Mouse (Mus musculus) neural tube, embryonic 15.5 days (tissue): ENCODE data around the gene Angel1. TPM values are rescaled to one million over a fixed set of nuclear protein-coding genes. Genes with fewer than 3 reads are reported as not detected.

Source experiments
- ATAC-seq: fragments of 200-750 bp; cut with Nextera tagmentation; 2 replicates; pipeline ENCODE4 v1.8.0; 2017; ENCODE audit warnings: mild to moderate bottlenecking, moderate TSS enrichment, moderate library complexity; ENCODE audit not compliant: low FRiP score
- H3K27ac ChIP-seq: fragments of 300-500 bp; sonication (generic); replicated peaks from 2 replicates; pipeline ENCODE4 v1.5.1; 2015; ENCODE audit warnings: mild to moderate bottlenecking, inconsistent platforms
- H3K27me3 ChIP-seq: fragments of 300-500 bp; sonication (generic); replicated peaks from 2 replicates; pipeline ENCODE4 v1.6.1; 2015; ENCODE audit warnings: inconsistent platforms
- H3K36me3 ChIP-seq: fragments of 300-500 bp; sonication (generic); 2 replicates; pipeline ENCODE4 v1.6.1; 2015; ENCODE audit warnings: inconsistent platforms
- H3K4me1 ChIP-seq: fragments of 300-500 bp; sonication (generic); 2 replicates; pipeline ENCODE4 v1.6.1; 2015; ENCODE audit warnings: inconsistent platforms
- H3K4me2 ChIP-seq: fragments of 300-500 bp; sonication (generic); 2 replicates; pipeline ENCODE4 v1.6.1; 2015; ENCODE audit warnings: inconsistent platforms, mild to moderate bottlenecking, moderate library complexity
- H3K4me3 ChIP-seq: fragments of 300-500 bp; sonication (generic); replicated peaks from 2 replicates; pipeline ENCODE4 v1.5.1; 2015; ENCODE audit warnings: mild to moderate bottlenecking, inconsistent platforms
- H3K9ac ChIP-seq: fragments of 300-500 bp; sonication (generic); replicated peaks from 2 replicates; pipeline ENCODE4 v1.6.1; 2015; ENCODE audit warnings: mild to moderate bottlenecking, inconsistent platforms
- H3K9me3 ChIP-seq: fragments of 300-500 bp; sonication (generic); replicated peaks from 2 replicates; pipeline ENCODE4 v1.6.1; 2016; ENCODE audit warnings: inconsistent platforms
- WGBS: fragments of 180-500 bp; shearing (Covaris S2); methylation state at CpG from one replicate; pipeline ENCODE4 v1.1.7; 2015; ENCODE audit warnings: mixed read lengths; 5-methylcytosine and 5-hydroxymethylcytosine counted together
- polyA plus RNA-seq: library from polyadenylated mRNA; unstranded; fragments of >200 nt; fragmentation: Nextera tagmentation; extraction: Ambion mirVana; gene quantifications from 2 replicates; pipeline ENCODE4 v1.2.1, GENCODE M21; 2015

Angel1 gene
- polyA plus RNA-seq, 1 experiment from 2014 or later = 11.2 TPM

- no peaks in the 10 kb centered on the region for H3K27me3 ChIP-seq
- WGBS = 81% methylated on average over 4 of the region's 4 CpGs
- H3K9ac ChIP-seq = no peak overlapping the region
- ATAC-seq = no peak
- no peak overlapping the region for H3K4me2 ChIP-seq
- no peaks in the 10 kb centered on the region for H3K9me3 ChIP-seq
- peaks cover 54% of the 10 kb centered on the region for H3K36me3 ChIP-seq
- H3K4me3 ChIP-seq = no peak overlapping the region
- H3K4me1 ChIP-seq = peaks cover 55% of the 10 kb centered on the region
- H3K27ac ChIP-seq = no peak overlapping the region
These were observed 38.8 kb downstream of the Angel1 start for GRCm38 (mm10) chr12:86687445-86687955.

GRCm38 (mm10) chr12:86686551-86687330 is 39.5 kb downstream of the Angel1 start:
- 0 out of 2 replicates have a peak, but pooled peaks have one; percentile 10 for ATAC-seq
- Histone ChIP-seq H3K4me1 (peaks cover 62% of the 10 kb centered on the region), H3K9ac (no peak overlapping the region), H3K4me2 (no peak overlapping the region), H3K27me3 (no peaks in the 10 kb centered on the region), H3K9me3 (no peaks in the 10 kb centered on the region), H3K4me3 (no peak overlapping the region), H3K36me3 (peaks cover 47% of the 10 kb centered on the region), H3K27ac (peak overlapping the region; percentile 64)
- WGBS = 56% methylated on average over 13 of the region's 13 CpGs

- H3K27ac ChIP-seq = no peak overlapping the region
- no peaks in the 10 kb centered on the region for H3K9me3 ChIP-seq
- peaks cover 34% of the 10 kb centered on the region for H3K36me3 ChIP-seq
- no peak overlapping the region for H3K4me2 ChIP-seq
- no peak for ATAC-seq
- H3K9ac ChIP-seq = no peak overlapping the region
- H3K4me1 ChIP-seq = peaks cover 56% of the 10 kb centered on the region
- 74% methylated on average over 9 of the region's 9 CpGs for WGBS
- H3K27me3 ChIP-seq = no peaks in the 10 kb centered on the region
- no peak overlapping the region for H3K4me3 ChIP-seq
These were observed 41.0 kb downstream of the Angel1 start for GRCm38 (mm10) chr12:86685275-86685674.

- H3K4me1 ChIP-seq = peaks cover 53% of the 10 kb centered on the region
- H3K9me3 ChIP-seq = no peaks in the 10 kb centered on the region
- H3K9ac ChIP-seq = no peak overlapping the region
- no peak overlapping the region for H3K4me3 ChIP-seq
- H3K27ac ChIP-seq = no peak overlapping the region
- H3K27me3 ChIP-seq = no peaks in the 10 kb centered on the region
- 77% methylated on average over 7 of the region's 7 CpGs for WGBS
- ATAC-seq = no peak
- peak overlapping the region; percentile 86 for H3K4me2 ChIP-seq
- H3K36me3 ChIP-seq = peaks cover 20% of the 10 kb centered on the region
These were observed 42.6 kb downstream of the Angel1 start for GRCm38 (mm10) chr12:86683698-86684097.

GRCm38 (mm10) chr12:86682178-86682577 is 44.1 kb downstream of the Angel1 start:
- Histone ChIP-seq H3K4me1 (peaks cover 59% of the 10 kb centered on the region), H3K4me2 (peak overlapping the region; percentile 86), H3K9ac (0 out of 2 replicates have a peak overlapping the region, but pooled peaks have one; percentile 7), H3K36me3 (peaks cover 13% of the 10 kb centered on the region), H3K4me3 (peak overlapping the region; percentile 28), H3K27ac (no peak overlapping the region), H3K27me3 (no peaks in the 10 kb centered on the region), H3K9me3 (no peaks in the 10 kb centered on the region)
- ATAC-seq = no peak
- 70% methylated on average over 8 of the region's 8 CpGs for WGBS

GRCm38 (mm10) chr12:86681626-86682025 is 44.6 kb downstream of the Angel1 start:
- Histone ChIP-seq H3K4me3 (peak overlapping the region; percentile 28), H3K4me1 (peaks cover 54% of the 10 kb centered on the region), H3K4me2 (peak overlapping the region; percentile 86), H3K27ac (no peak overlapping the region), H3K27me3 (no peaks in the 10 kb centered on the region), H3K36me3 (peaks cover 7% of the 10 kb centered on the region), H3K9me3 (no peaks in the 10 kb centered on the region), H3K9ac (no peak overlapping the region)
- WGBS = 74% methylated on average over 9 of the region's 9 CpGs
- ATAC-seq = no peak

- H3K4me2 ChIP-seq = peak overlapping the region; percentile 86
- H3K4me3 ChIP-seq = peak overlapping the region; percentile 86
- H3K9me3 ChIP-seq = no peaks in the 10 kb centered on the region
- H3K9ac ChIP-seq = peak overlapping the region; percentile 98
- no peaks in the 10 kb centered on the region for H3K27me3 ChIP-seq
- no peak for ATAC-seq
- no peaks in the 10 kb centered on the region for H3K36me3 ChIP-seq
- 12% methylated on average over 11 of the region's 11 CpGs for WGBS
- H3K27ac ChIP-seq = peak overlapping the region; percentile 97
- peaks cover 48% of the 10 kb centered on the region for H3K4me1 ChIP-seq
These were observed 45.6 kb downstream of the Angel1 start for GRCm38 (mm10) chr12:86680591-86681193.

- H3K4me3 ChIP-seq = peak overlapping the region; percentile 86
- WGBS = 18% methylated on average over 12 of the region's 12 CpGs
- ATAC-seq = no peak
- H3K36me3 ChIP-seq = no peaks in the 10 kb centered on the region
- H3K9ac ChIP-seq = peak overlapping the region; percentile 98
- H3K4me1 ChIP-seq = peaks cover 43% of the 10 kb centered on the region
- H3K27me3 ChIP-seq = no peaks in the 10 kb centered on the region
- peak overlapping the region; percentile 86 for H3K4me2 ChIP-seq
- no peaks in the 10 kb centered on the region for H3K9me3 ChIP-seq
- peak overlapping the region; percentile 97 for H3K27ac ChIP-seq
These were observed 46.2 kb downstream of the Angel1 start for GRCm38 (mm10) chr12:86679991-86680491.

- Histone ChIP-seq H3K27ac (peak overlapping the region; percentile 97), H3K36me3 (no peaks in the 10 kb centered on the region), H3K9ac (peak overlapping the region; percentile 98), H3K27me3 (no peaks in the 10 kb centered on the region), H3K4me1 (peaks cover 38% of the 10 kb centered on the region), H3K9me3 (no peaks in the 10 kb centered on the region), H3K4me2 (peak overlapping the region; percentile 86), H3K4me3 (peak overlapping the region; percentile 86)
- under 1% methylated on average over 9 of the region's 9 CpGs for WGBS
- peak; percentile 25 for ATAC-seq
These were observed 46.7 kb downstream of the Angel1 start for GRCm38 (mm10) chr12:86679546-86679930.

- Histone ChIP-seq H3K4me3 (peak within 1 kb of the TSS; percentile 86), H3K4me2 (peak within 1 kb of the TSS; percentile 86), H3K9me3 (no peaks in the 10 kb centered on the region), H3K4me1 (peaks cover 31% of the 10 kb centered on the region), H3K36me3 (no peaks in the 10 kb centered on the region), H3K27me3 (no peaks in the 10 kb centered on the region), H3K27ac (peak within 1 kb of the TSS; percentile 97), H3K9ac (peak within 1 kb of the TSS; percentile 98)
- WGBS = under 1% methylated on average over 76 of the region's 94 CpGs
- ATAC-seq = peak; percentile 87
These were observed 47.4 kb downstream of the Angel1 start, which contains the start of gene Vash1 for GRCm38 (mm10) chr12:86678591-86679545. Vash1 (plus strand) TSS chr12:86678700.

GRCm38 (mm10) chr12:86672507-86672906 is 53.8 kb downstream of the Angel1 start:
- no peak for ATAC-seq
- Histone ChIP-seq H3K36me3 (no peaks in the 10 kb centered on the region), H3K9me3 (no peaks in the 10 kb centered on the region), H3K4me3 (no peak overlapping the region), H3K4me1 (no peaks in the 10 kb centered on the region), H3K27ac (no peak overlapping the region), H3K9ac (no peak overlapping the region), H3K27me3 (no peaks in the 10 kb centered on the region), H3K4me2 (no peak overlapping the region)
- 83% methylated on average over 5 of the region's 5 CpGs for WGBS
